In the genomic region with DNA sequence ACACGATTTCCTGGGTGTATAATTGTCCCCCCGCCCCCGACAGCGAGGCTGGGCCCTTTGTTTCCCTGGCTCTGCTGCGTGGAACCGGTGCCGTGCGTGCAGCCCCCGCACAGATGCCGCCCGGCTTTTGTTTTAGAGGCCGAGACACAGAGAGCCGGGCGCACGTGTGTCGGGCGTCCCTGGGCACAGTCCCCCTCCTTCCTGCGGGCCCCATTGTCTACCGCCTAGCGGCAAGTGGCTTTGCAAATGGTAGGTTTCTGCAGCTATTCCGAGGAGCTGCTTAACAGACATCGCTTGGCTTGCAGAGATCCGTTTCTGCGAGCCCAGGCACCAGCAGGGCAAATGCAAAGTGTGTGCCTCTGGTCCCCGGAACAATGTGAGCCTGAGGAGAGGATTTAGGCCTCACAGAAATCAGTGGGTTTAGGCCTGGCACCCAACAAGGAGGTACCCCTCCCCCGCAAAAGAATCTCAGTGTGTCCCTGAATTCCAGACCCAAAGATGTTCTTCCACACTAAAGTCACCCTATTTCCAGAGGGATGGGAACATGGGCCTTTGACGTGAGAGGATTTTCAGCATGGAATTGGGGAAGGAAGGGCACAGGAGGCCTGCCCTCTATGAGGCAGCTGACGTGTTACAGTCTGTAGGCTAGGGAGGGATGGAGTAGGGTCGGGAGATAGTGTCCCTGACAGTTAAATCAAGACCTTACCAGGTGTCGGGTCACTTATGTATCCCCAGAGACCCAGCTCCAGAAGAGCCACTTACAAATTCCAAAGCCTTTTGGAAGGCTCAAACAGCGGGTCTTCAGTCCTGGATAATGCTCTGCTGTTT, we compare ENCODE assay signal across 8 mouse cellular contexts. TPM values are rescaled to one million over a fixed set of nuclear protein-coding genes. Genes with fewer than 3 reads are reported as not detected.
A peak's percentile ranks its signal among the peaks of the same experiment; 100 is the strongest.
DNase-seq lines count a peak whose midpoint lies in the region; ATAC-seq and TF ChIP-seq lines count a peak whose summit lies in the region.

No protein-coding gene starts in this region.

- no peak for TF ChIP-seq POLR2A in kidney, adult 2 months (IDR thresholded peaks at IDR 0.05; ENCODE audit: low read depth, low read length)

- no peak for TF ChIP-seq CTCF in kidney, adult 2 months (conservative IDR thresholded peaks at IDR 0.05; ENCODE audit: insufficient read depth, insufficient read length, low read depth, low read length)
- TF ChIP-seq CTCF in midbrain, postnatal 0 days (IDR thresholded peaks at IDR 0.05), result peak; percentile 27; the same call in 1 of the 2 replicates

- H3K4me2 ChIP-seq in heart, embryonic 15.5 days, result peak overlapping the region; percentile 78
- H3K4me2 ChIP-seq in midbrain, postnatal 0 days (ENCODE audit: low read depth, low read length, poor library complexity, severe bottlenecking), result peak overlapping the region; percentile 54

- H3K27me3 ChIP-seq in kidney, adult 2 months (replicated peaks; ENCODE audit: control insufficient read depth, insufficient read depth, low read length), result no peaks in the 10 kb centered on the region
- peaks cover 18% of the 10 kb centered on the region for H3K27me3 ChIP-seq in heart, embryonic 15.5 days
- no peaks in the 10 kb centered on the region for H3K27me3 ChIP-seq in midbrain, postnatal 0 days (ENCODE audit: insufficient read depth, low read length)

- intact Hi-C loops in left cerebral cortex, postnatal 25 days (cut with DNase I), result no loop called here

- DNase-seq in kidney, adult 2 months, result no peak
- DNase-seq in kidney, adult 9 months, result no peak
- peak; percentile 63 for DNase-seq in embryo, embryonic 10 days (ENCODE audit: low spot score)
- DNase-seq in left cerebral cortex, postnatal 25 days (ENCODE audit: low spot score in 2 of 2), result peak; percentile 62 to 66
- DNase-seq in midbrain, postnatal 0 days (ENCODE audit: low spot score), result peak; percentile 45
- DNase-seq in thymus, postnatal 14 days, result peak; percentile 67

- H3K27ac ChIP-seq in kidney, adult 2 months (ENCODE audit: insufficient read depth, low read depth, low read length), result no peak overlapping the region
- H3K27ac ChIP-seq in heart, embryonic 15.5 days, result no peak overlapping the region
- 0 out of 2 replicates have a peak overlapping the region, but pooled peaks have one; percentile 26 for H3K27ac ChIP-seq in midbrain, postnatal 0 days (ENCODE audit: low read depth, low read length)

- peak overlapping the region; percentile 42 for H3K9ac ChIP-seq in heart, embryonic 15.5 days
- H3K9ac ChIP-seq in midbrain, postnatal 0 days (replicated peaks; ENCODE audit: low read length, poor library complexity, severe bottlenecking), result peak overlapping the region; percentile 54

- no peak for ATAC-seq in heart, embryonic 15.5 days (replicated peaks; ENCODE audit: insufficient number of reproducible peaks, insufficient read depth, low FRiP score, low read depth)
- ATAC-seq in midbrain, postnatal 0 days (ENCODE audit: low FRiP score), result peak; percentile 64
- ATAC-seq in activated CD4-positive, CD25-positive, alpha-beta regulatory T cell, adult 4 months, result no peak

- H3K36me3 ChIP-seq in kidney, adult 2 months (ENCODE audit: control insufficient read depth, insufficient read depth, low read length), result no peaks in the 10 kb centered on the region
- H3K36me3 ChIP-seq in heart, embryonic 15.5 days, result no peaks in the 10 kb centered on the region
- H3K36me3 ChIP-seq in midbrain, postnatal 0 days (ENCODE audit: insufficient read depth, low read length), result no peaks in the 10 kb centered on the region

- H3K9me3 ChIP-seq in heart, embryonic 15.5 days (replicated peaks), result no peaks in the 10 kb centered on the region
- H3K9me3 ChIP-seq in midbrain, postnatal 0 days (ENCODE audit: low read length), result no peaks in the 10 kb centered on the region

- H3K4me1 ChIP-seq in kidney, adult 2 months (ENCODE audit: control insufficient read depth, insufficient read depth, low read length), result no peaks in the 10 kb centered on the region
- peaks cover 11% of the 10 kb centered on the region for H3K4me1 ChIP-seq in heart, embryonic 15.5 days (replicated peaks)
- peaks cover 7% of the 10 kb centered on the region; the same call in 1 of the 2 replicates for H3K4me1 ChIP-seq in midbrain, postnatal 0 days (ENCODE audit: insufficient read depth, low read length)

- H3K4me3 ChIP-seq in kidney, adult 2 months (ENCODE audit: insufficient read depth, low read depth, low read length), result peak overlapping the region; percentile 7; the same call in 1 of the 2 replicates
- H3K4me3 ChIP-seq in heart, embryonic 15.5 days, result peak overlapping the region; percentile 44
- H3K4me3 ChIP-seq in midbrain, postnatal 0 days (ENCODE audit: low read depth, low read length), result peak overlapping the region; percentile 25

- 22% methylated on average over 31 of the region's 31 CpGs for WGBS in kidney, adult 2 months
- WGBS in heart, embryonic 15.5 days, result 14% methylated on average over 31 of the region's 31 CpGs
- 11% methylated on average over 31 of the region's 31 CpGs for WGBS in midbrain, postnatal 0 days

RNA-seq across cellular contexts. Expression of a gene that starts 8.5 kb away (rescaled TPM):
- polyA plus RNA-seq in kidney, adult 2 months (2012; rRNA removed), result 31.0 and 39.7 TPM in 2 replicates
- polyA plus RNA-seq in heart, embryonic 15.5 days (2015; fragmentation: Nextera tagmentation; extraction: Ambion mirVana), result 14.9 and 20.4 TPM in 2 replicates
- 10 to 100 TPM; 21.5 to 22.6 TPM for total RNA-seq in left cerebral cortex, postnatal 25 days (2021)
- 44.0 and 44.2 TPM in 2 replicates for total RNA-seq in midbrain, postnatal 0 days (2014; rRNA removed)
- 30.3 and 35.2 TPM in 2 replicates for polyA plus RNA-seq in midbrain, postnatal 0 days (2015; fragmentation: Nextera tagmentation; extraction: Ambion mirVana)
- 100 to 1,000 TPM; 149 to 152 TPM for polyA plus RNA-seq in activated CD4-positive, CD25-positive, alpha-beta regulatory T cell, adult 4 months (2017; shearing (Covaris generic))

RNA-seq across cellular contexts. Expression of a gene that starts 53.3 kb away (rescaled TPM):
- 6.3 and 6.4 TPM in 2 replicates for polyA plus RNA-seq in kidney, adult 2 months (2012; rRNA removed)
- 5.4 and 6.4 TPM in 2 replicates for polyA plus RNA-seq in heart, embryonic 15.5 days (2015; fragmentation: Nextera tagmentation; extraction: Ambion mirVana)
- total RNA-seq in left cerebral cortex, postnatal 25 days (2021), result 1 to 10 TPM; 1.4 TPM
- total RNA-seq in midbrain, postnatal 0 days (2014; rRNA removed), result 0.38 and 0.77 TPM in 2 replicates
- 0.46 and 0.58 TPM in 2 replicates for polyA plus RNA-seq in midbrain, postnatal 0 days (2015; fragmentation: Nextera tagmentation; extraction: Ambion mirVana)
- under 1 TPM; 0.45 to 0.47 TPM for polyA plus RNA-seq in activated CD4-positive, CD25-positive, alpha-beta regulatory T cell, adult 4 months (2017; shearing (Covaris generic))

Comparison
In these comparisons a context has a peak if more than half of its experiments do, and no peak if none do; other contexts are left out.
1. DNase-seq: peak in embryo, embryonic 10 days (single experiment), left cerebral cortex, postnatal 25 days (2 of 2), midbrain, postnatal 0 days (single experiment) and thymus, postnatal 14 days (single experiment); none in kidney, adult 2 months (single experiment) and kidney, adult 9 months (single experiment).
2. Peak in every context shown above with its lines, with median percentiles within 50 percentile points of each other: H3K4me3 ChIP-seq.